ENCODE assay signal across 13 mouse cellular contexts in the genomic region with DNA sequence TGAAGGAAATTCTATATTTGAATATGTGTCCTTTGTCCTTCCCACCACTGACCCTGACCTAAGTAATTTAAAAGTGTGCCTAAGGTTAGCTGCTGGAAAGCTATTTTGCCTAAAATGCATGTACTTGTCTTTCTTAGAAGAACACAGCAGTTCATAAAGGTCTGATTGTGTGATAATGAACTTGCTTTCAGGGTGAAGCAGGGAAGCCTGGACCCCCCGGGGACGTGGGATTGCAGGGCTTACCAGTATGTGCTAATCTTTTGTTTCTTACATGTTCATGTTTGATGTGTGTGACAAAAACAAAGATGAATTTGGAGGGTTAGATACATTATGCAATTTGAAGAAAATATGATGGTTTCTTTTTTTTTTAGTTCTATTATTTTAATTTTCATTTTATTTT.
"Had no signal": no experiment of that assay in that cellular context is flagged by ENCODE, and none has a peak within 500 bp of the region (broad histone marks: within the 10 kb centered on the region; RNA-seq: fewer than 3 reads in every experiment).

No protein-coding gene starts in this region.

- ATAC-seq: midbrain, embryonic 16.5 days had no signal

- DNase-seq: lung, embryonic 14.5 days; lung, postnatal 10 days; lung, postnatal 4 days; midbrain, embryonic 14.5 days; retina, postnatal 1 day; right cerebral cortex, adult 18-20 months; right cerebral cortex, postnatal 25 days; right cerebral cortex, postnatal 4 days; spleen, adult 18-20 months; thymus, adult 18-20 months; thymus, postnatal 14 days; thymus, postnatal 36 days had no signal
